Mouse (Mus musculus) brain, embryonic 14.5 days (tissue): Measurements from ENCODE around the gene Ing1.

Source experiments
- CTCF ChIP-seq: fragments of 200-500 bp; IDR thresholded peaks from 2 replicates; pipeline ENCODE4 v1.5.1; 2012; ENCODE audit warnings: inconsistent platforms, mild to moderate bottlenecking, moderate library complexity, borderline replicate concordance; ENCODE audit not compliant: insufficient read depth, insufficient read length; ENCODE audit errors: extremely low read depth
- POLR2A ChIP-seq: fragments of 200-500 bp; IDR thresholded peaks from 2 replicates; pipeline ENCODE4 v1.6.1; 2012; ENCODE audit warnings: mild to moderate bottlenecking, inconsistent platforms, borderline replicate concordance; ENCODE audit not compliant: poor library complexity, insufficient read depth, insufficient read length, severe bottlenecking; ENCODE audit errors: extremely low read depth

DNA sequence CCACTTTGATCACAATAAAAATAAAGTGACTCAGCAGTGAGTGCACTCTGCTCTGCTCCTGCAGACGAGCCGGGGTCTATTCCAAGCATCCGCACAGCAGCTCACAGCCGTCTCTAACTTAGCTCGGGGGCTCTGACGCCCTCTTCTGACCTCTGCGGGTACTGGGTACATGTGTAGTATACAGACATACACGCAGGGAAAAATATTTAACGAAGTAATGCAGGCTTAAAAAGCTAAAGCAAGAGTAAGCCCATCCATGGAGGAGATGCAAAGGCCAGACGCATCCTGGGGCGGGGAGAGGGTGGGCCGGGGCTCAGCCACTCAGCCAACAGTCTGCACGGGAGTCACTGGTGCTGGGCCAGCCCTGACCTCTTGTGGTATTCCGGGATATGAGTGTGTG is 49.3 kb upstream of the Ing1 start:
- TF ChIP-seq CTCF (no peak), POLR2A (no peak)
